Mouse (Mus musculus) embryonic fibroblast, embryonic 13.5 days (primary cell): ENCODE data around the gene Dnajb13.

ENCODE experiments used
- CTCF ChIP-seq: IDR thresholded peaks from 2 replicates; pipeline ENCODE4 v1.5.1; 2011; ENCODE audit warnings: mild to moderate bottlenecking, control low read depth, low read length, moderate library complexity, borderline replicate concordance; ENCODE audit not compliant: insufficient read depth
- POLR2A ChIP-seq: IDR thresholded peaks from 2 replicates; pipeline ENCODE4 v1.6.1; 2011; ENCODE audit warnings: low read depth, mild to moderate bottlenecking, control low read depth, low read length, moderate library complexity

DNA sequence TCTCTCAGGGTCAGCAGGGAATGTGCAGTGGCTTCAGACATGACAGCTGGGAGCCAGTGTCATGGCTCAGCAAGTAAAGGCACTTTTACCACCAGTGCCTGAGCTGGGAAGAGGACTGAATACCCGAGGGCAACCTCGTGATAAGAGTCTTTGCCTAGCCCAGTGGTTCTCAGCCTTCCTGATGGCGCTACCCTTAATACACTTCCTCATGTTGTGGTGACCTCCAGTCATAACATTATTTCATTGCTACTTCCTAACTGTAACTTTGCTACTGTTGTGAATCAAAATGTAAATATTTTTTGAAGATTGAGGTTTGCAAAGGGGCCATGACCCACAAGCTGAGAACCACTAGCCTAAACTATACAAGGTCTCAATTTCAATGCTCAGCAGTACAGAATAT is 6.1 kb downstream of the Dnajb13 start:
- TF ChIP-seq POLR2A (no peak), CTCF (no peak)
